Mouse (Mus musculus) bone marrow macrophage, adult 2 months (primary cell): ENCODE measurements around the gene Cdc20b. TPM values are rescaled to one million over a fixed set of nuclear protein-coding genes. Genes with fewer than 3 reads are reported as not detected.

Experiments used
- H3K27ac ChIP-seq: 2 replicates; pipeline ENCODE4 v1.5.1; 2012; ENCODE audit warnings: low read depth, low read length; ENCODE audit not compliant: insufficient read depth
- H3K4me1 ChIP-seq: 2 replicates; pipeline ENCODE4 v1.6.1; 2012; ENCODE audit warnings: low read length; ENCODE audit not compliant: control insufficient read depth, insufficient read depth
- H3K4me3 ChIP-seq: 2 replicates; pipeline ENCODE4 v1.5.1; 2012; ENCODE audit warnings: mild to moderate bottlenecking, low read length, moderate library complexity; ENCODE audit not compliant: insufficient read depth
- CTCF ChIP-seq: IDR thresholded peaks from 2 replicates; pipeline ENCODE4 v1.5.1; 2012; ENCODE audit warnings: low read depth, mild to moderate bottlenecking, low read length, moderate library complexity
- POLR2A ChIP-seq: IDR thresholded peaks from 2 replicates; pipeline ENCODE4 v1.6.1; 2012; ENCODE audit warnings: mild to moderate bottlenecking, low read depth, low read length, borderline replicate concordance
- polyA plus RNA-seq: library from polyadenylated mRNA; stranded (reverse); fragments of >200 nt; gene quantifications from 2 replicates; pipeline ENCODE4 v1.2.4, GENCODE M21; 2012; ENCODE audit not compliant: missing spikeins, insufficient read depth, insufficient read length

The Cdc20b gene
- polyA plus RNA-seq, 1 experiment, result not detected

DNA sequence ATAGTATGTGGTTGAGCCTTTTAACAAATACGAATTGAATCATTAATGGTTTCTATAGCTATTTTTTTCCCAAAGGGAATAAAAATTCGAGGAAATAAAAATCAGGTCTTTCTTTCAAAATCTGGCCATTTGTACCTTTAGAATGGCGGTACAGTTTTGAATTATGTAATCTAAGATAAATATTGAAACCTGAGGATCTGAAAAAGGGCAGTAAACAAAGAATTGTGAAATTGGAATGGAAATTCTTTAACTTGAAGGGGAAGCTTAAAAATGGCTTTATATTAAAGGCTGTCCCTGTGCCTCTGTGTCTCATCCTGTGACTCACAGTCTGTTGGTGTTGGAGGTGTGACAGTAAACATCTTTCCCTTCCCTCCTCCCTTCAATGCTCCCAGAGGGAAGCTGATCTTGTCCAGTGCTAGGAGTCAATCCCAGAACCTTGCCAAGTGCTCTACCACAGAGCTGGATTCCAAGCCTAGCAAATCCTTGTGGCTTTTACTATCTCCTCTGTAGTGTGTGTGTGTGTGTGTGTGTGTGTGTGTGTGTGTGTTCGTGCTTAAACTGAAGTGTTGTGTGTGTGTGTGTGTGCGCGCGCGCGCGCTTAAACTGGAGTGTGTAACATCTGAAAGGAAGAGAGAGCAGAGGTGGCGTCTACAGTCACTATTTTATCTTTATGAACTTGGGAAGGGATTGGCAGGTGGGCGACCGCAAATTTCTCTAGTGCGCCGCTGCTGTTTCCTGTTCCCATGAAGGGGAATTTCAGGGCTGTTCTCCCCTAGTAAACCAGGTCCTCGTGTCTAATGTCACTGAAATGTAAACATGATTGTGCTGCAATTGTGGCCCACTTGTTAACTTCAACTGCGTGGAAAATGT, 11.4 kb upstream of the Cdc20b start:
- 0 out of 2 replicates have a peak, but pooled peaks cover 4% of the 10 kb centered on the region for H3K4me1 ChIP-seq
- H3K4me3 ChIP-seq, result no peak overlapping the region
- TF ChIP-seq POLR2A (no peak), CTCF (no peak)
- H3K27ac ChIP-seq, result no peak overlapping the region

GRCm38 (mm10) chr13:113031351-113031750, 3.6 kb upstream of the Cdc20b start:
- peak overlapping the region; percentile 45 for H3K4me3 ChIP-seq
- no peak for TF ChIP-seq POLR2A
- TF ChIP-seq CTCF, result no peak

GRCm38 (mm10) chr13:113031792-113032571, 2.9 kb upstream of the Cdc20b start:
- H3K4me1 ChIP-seq, result peaks cover 6% of the 10 kb centered on the region
- no peak overlapping the region for H3K27ac ChIP-seq
- TF ChIP-seq POLR2A (no peak), CTCF (no peak)
- peak overlapping the region; percentile 45 for H3K4me3 ChIP-seq

More at GRCm38 (mm10) chr13:113031351-113031750, 3.6 kb upstream of the Cdc20b start:
- no peak overlapping the region for H3K27ac ChIP-seq
- peaks cover 6% of the 10 kb centered on the region for H3K4me1 ChIP-seq

DNA sequence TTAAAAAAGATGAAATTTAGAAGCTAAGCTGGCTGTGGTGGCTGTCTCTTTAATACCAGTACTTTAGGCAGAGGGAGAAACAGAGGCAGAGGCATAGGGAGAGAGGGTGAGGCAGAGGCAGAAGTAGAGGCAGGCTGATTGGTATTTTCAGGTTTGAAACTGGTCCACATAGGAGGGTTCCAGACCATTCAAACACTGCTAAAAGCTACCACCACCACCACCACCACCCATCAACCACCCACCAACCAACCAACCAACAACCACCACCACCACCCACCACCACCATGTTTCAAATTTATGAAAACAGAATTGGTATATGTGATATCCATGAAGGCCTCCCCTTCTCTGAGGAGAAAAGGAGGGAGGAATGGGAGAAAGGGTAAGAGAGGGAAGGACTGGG, 2.1 kb upstream of the Cdc20b start:
- Histone ChIP-seq H3K4me3 (no peak overlapping the region), H3K4me1 (peaks cover 6% of the 10 kb centered on the region), H3K27ac (no peak overlapping the region)
- no peak for TF ChIP-seq CTCF
- no peak for TF ChIP-seq POLR2A

DNA sequence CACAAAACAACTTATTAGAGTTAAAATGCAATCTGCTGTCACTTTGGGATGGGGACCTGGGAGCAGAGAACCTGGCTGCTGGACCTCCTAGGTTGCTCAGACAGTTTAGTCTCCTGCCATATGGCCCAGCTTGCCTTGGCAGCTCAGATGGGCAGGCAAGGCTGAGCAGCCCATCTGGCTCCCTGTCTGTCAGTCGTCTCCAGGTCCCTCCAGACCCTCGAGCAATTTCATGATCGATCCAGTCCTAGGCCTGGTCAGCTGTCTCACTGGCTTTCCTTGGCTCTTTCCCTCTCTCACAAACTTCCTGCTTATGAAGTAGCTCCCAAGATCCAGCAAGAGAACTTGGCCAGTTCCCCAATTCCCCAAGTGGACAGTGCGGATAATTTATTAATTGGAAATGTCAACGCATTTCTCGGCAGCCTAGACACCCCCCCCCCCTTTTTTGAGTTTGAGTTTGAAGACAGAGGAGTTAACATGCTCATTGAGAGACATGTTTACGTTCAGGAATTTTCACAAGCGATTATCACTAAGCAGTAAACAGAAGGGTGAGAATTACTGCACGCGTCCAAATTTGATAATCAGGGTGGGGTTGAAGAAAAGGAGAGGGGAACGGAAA, 532 bp upstream of the Cdc20b start:
- Histone ChIP-seq H3K4me3 (peak overlapping the region; percentile 62), H3K27ac (no peak overlapping the region), H3K4me1 (peaks cover 6% of the 10 kb centered on the region)
- TF ChIP-seq POLR2A, result no peak
- TF ChIP-seq CTCF, result no peak

DNA sequence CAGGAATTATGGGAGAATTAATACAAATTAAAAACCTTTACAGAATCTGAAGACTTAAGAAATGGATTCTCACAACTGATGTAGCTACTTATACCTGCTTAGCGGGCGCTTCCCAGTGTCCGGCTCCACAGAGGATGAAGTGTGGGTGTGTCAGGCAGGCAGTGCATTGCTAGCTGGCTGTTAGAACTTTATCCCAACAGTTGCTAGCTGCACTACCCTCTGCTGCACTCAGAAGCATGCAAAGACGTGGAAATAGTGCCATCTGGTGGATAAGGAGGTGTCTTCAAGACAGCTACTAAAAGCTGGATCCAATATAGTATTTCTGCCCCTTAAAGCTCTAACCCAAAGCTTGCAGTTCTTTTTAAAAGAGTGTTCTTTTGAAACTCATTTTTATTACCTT, 941 bp downstream of the Cdc20b start:
- H3K4me3 ChIP-seq, result no peak overlapping the region; the same call in 1 of the 2 replicates
- no peak overlapping the region for H3K27ac ChIP-seq
- peaks cover 6% of the 10 kb centered on the region for H3K4me1 ChIP-seq
- no peak for TF ChIP-seq CTCF
- no peak for TF ChIP-seq POLR2A

- H3K4me3 ChIP-seq, result no peak overlapping the region
- TF ChIP-seq POLR2A (no peak), CTCF (no peak)
- H3K4me1 ChIP-seq, result no peaks in the 10 kb centered on the region
- no peak overlapping the region for H3K27ac ChIP-seq
Measured at GRCm38 (mm10) chr13:113044876-113045275, 10.0 kb downstream of the Cdc20b start.

DNA sequence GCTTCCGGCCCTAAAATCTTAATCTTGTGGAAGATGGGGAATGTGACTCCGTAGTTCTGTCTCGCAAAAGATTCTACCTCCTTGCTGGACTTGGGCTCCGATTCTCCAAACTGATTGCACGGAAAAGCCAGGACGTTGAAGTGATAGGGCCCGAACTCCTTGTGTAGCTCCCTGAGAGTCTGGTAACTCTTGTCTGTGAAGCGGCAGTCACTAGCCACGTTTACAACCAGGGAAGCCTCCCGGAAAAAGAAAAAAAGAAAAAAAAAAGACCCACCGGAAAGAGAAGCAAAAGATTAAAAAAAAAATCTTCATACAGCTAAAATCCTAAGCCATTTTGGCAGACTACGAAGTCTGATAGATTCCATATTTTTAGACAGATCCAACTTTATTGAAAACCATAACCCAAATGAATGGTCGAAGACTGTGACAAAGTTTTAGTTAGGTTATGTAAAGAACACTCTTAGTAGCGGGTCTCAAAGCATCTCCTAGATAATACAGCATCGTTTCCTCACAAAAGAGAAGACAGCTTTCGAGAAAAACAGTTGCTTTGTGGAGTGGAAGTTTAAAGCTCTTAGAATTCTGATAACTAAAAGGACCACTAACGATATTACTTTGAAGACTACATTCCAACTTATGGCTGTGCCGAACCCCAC, 10.7 kb downstream of the Cdc20b start:
- Histone ChIP-seq H3K4me3 (no peak overlapping the region), H3K27ac (no peak overlapping the region), H3K4me1 (no peaks in the 10 kb centered on the region)
- TF ChIP-seq CTCF (no peak), POLR2A (no peak)

GRCm38 (mm10) chr13:113046211-113046883, 11.4 kb downstream of the Cdc20b start, which contains the start of gene Gpx8:
Gene Gpx8, minus strand, starts transcription at chr13:113046410.
- Histone ChIP-seq H3K4me1 (no peaks in the 10 kb centered on the region), H3K4me3 (no peak within 1 kb of the TSS; the same call in 1 of the 2 replicates), H3K27ac (no peak within 1 kb of the TSS)
- TF ChIP-seq CTCF, result no peak
- TF ChIP-seq POLR2A, result no peak
